Mouse (Mus musculus) common myeloid progenitor, adult 5-6 weeks (primary cell): Measurements from ENCODE around the gene Pvr. TPM values are rescaled to one million over a fixed set of nuclear protein-coding genes. Genes with fewer than 3 reads are reported as not detected.
A peak's percentile ranks its signal among the peaks of the same experiment; 100 is the strongest.

Experiments used
- ATAC-seq: replicated peaks from 2 replicates; pipeline ENCODE4 v1.8.0; 2016; ENCODE audit warnings: low read depth, mild to moderate bottlenecking, moderate TSS enrichment, inconsistent platforms; ENCODE audit not compliant: poor library complexity, severe bottlenecking
- total RNA-seq: library from RNA; stranded (forward); fragments of 200-1000, 187-1606 nt; gene quantifications from 2 replicates; pipeline ENCODE4 v1.2.3, GENCODE M21; 2017

Pvr gene
- 7.7 and 9.7 TPM in 2 replicates for total RNA-seq

- ATAC-seq: peak; percentile 76
Observed at GRCm38 (mm10) chr7:19920506-19921261, at the start of gene Pvr. TSS of gene Pvr (minus strand) at chr7:19921160.

- no peak for ATAC-seq
Observed at GRCm38 (mm10) chr7:19970196-19970595, 49.2 kb upstream of the Pvr start.

- no peak for ATAC-seq
Observed at GRCm38 (mm10) chr7:19969541-19970090, 48.7 kb upstream of the Pvr start.

GRCm38 (mm10) chr7:19969106-19969505, 48.1 kb upstream of the Pvr start:
- no peak for ATAC-seq

- ATAC-seq: no peak
Observed at GRCm38 (mm10) chr7:19964985-19965579, 44.1 kb upstream of the Pvr start, which contains the start of gene Ceacam20. TSS of gene Ceacam20 (plus strand) at chr7:19965412.

GRCm38 (mm10) chr7:19962423-19962822, 41.5 kb upstream of the Pvr start:
- no peak for ATAC-seq

- ATAC-seq: peak; percentile 98
Observed at GRCm38 (mm10) chr7:19956341-19956781, 35.4 kb upstream of the Pvr start.

GRCm38 (mm10) chr7:19955861-19956260, 34.9 kb upstream of the Pvr start:
- 0 out of 2 replicates have a peak, but pooled peaks have one; percentile 22 for ATAC-seq

- no peak for ATAC-seq
Observed at GRCm38 (mm10) chr7:19953054-19953453, 32.1 kb upstream of the Pvr start.

- no peak for ATAC-seq
Observed at GRCm38 (mm10) chr7:19952320-19952986, 31.5 kb upstream of the Pvr start.

- ATAC-seq: no peak
Observed at GRCm38 (mm10) chr7:19950589-19950988, 29.6 kb upstream of the Pvr start, which contains the start of gene Igsf23. TSS of gene Igsf23 (minus strand) at chr7:19950756.

GRCm38 (mm10) chr7:19949996-19950395, 29.0 kb upstream of the Pvr start:
- ATAC-seq: no peak

- no peak for ATAC-seq
Observed at GRCm38 (mm10) chr7:19948956-19949355, 28.0 kb upstream of the Pvr start.

- no peak for ATAC-seq
Observed at GRCm38 (mm10) chr7:19945821-19946515, 25.0 kb upstream of the Pvr start.

- ATAC-seq: peak; percentile 57; the same call in 1 of the 2 replicates
Observed at GRCm38 (mm10) chr7:19945201-19945600, 24.2 kb upstream of the Pvr start.

- ATAC-seq: no peak
Observed at GRCm38 (mm10) chr7:19944709-19945108, 23.7 kb upstream of the Pvr start.

GRCm38 (mm10) chr7:19940256-19940655, 19.3 kb upstream of the Pvr start:
- peak; percentile 9; the same call in 1 of the 2 replicates for ATAC-seq

- ATAC-seq: peak; percentile 71
Observed at GRCm38 (mm10) chr7:19939555-19940235, 18.7 kb upstream of the Pvr start.

- no peak for ATAC-seq
Observed at GRCm38 (mm10) chr7:19937229-19937821, 16.4 kb upstream of the Pvr start.
